Mouse (Mus musculus) spleen, adult 12 weeks (tissue): Measurements from ENCODE around the gene Tmem253.

ENCODE experiments used
- DNase-seq: peaks from one replicate; pipeline ENCODE4 v3.0.0; 2022; ENCODE audit warnings: low spot score

Tmem253 gene

DNA sequence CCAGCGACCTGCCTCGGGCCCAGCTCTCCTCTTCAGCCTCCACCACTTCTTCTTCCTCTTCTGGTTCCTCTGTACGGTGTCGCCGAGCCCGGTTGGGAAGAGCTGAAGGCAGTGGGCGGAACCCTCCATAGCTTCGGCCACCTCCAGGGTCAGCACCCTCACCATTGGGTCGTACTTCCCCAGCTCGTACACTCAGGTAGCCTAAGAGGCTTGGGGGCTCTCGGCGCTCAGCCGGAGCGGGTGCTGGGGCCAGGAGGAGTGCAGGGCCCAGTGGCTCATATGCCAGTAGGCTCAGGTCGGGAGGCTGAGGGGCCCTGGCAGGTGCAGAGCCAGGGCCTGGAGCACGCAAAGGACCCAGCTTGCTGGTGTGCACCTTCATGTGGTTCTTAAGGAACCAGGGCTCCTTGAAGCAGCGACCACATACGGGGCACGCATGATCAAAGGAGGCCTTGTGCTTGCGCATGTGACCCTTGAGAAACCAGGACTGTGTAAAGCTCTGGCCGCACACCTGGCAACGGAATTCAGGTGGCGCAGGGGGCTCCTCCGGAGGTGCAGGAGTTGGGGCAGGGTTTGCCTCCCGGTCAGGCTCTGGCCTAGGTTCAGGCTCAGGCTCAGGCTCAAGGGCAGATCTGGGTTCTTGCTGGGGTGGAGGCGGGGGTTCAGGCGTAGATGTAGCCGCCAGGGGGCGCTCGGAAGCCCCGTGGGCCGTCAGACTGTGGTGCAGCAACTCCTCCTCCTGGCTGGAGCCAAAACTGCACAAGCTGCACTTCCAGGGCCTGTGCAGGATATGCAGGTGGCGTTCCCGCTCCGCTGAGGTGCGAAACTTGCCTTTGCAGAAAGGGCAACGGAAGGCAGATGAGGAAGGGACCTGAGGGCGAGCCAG, 6.9 kb upstream of the Tmem253 start:
- peak; percentile 79 for DNase-seq

DNA sequence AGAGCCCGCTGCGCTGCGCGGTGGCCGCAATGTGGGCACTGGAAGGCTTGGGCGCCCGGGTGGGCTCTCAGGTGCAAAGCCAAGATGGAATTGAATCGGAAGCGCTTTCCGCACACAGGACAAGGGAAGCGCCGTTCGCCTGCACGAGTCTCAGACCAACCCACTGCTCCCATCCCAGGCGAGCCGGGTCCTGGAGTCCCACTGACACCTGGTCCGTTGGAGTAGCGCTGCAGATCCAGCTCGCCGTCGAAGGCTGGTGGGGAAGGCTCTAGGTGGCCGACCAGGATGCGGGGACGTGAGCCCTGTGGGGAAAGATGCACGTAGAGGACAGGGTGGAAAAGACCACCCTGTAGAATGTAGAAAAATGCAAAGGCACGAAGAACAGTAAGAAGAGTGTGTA, 6.1 kb upstream of the Tmem253 start:
- DNase-seq, result no peak

DNA sequence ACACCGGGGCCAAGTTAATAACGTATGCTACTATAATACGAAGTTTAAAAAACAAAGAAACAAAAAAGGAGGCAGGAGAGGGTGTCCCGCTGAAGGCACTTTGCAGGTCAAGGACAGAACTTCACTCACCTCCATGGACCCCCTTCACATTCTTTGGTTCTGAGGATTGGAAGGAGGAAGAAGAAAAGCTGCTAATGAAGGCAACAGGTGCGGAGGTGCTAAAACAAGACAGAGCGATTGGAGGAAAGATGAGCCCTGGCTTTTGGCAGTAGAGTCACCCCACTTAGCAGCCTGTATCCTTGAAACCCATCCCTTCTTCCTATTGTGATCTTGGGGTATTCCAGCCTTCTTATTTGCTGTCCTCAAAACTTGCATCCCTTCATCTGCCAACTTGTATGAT, 5.6 kb upstream of the Tmem253 start:
- no peak for DNase-seq

DNA sequence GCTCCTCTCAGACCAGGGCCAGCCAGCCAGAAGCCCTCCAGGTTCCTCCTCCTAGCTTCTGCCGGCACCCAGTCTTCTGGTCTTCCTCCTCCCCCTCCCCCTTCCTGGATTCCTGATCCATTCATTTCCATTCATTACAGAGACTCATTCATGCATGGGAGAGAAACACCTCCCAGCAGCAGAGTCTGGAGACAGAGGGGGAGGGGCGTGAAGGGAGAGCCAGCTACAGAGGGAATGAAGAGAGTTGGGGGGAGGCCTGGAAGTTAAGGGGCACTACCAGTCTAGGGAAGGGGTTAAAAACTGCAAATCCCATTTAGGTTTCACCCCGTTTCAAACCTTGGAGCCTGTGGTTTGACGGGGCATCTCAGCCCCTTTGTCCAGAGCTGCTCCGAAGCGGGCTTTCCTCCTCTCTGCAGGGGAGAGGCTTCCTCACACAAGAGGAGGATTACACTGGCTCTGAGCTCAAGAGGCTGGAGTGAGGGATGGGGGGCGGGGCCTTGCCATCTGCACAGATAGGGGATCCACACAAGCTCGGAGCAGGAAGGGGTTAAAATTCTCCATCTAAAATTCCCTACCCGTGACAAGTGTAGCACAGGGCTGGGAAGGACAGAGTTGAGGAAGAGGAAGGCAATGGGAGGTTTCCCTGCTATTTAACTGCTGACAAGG, 4.9 kb upstream of the Tmem253 start:
- DNase-seq, result no peak

DNA sequence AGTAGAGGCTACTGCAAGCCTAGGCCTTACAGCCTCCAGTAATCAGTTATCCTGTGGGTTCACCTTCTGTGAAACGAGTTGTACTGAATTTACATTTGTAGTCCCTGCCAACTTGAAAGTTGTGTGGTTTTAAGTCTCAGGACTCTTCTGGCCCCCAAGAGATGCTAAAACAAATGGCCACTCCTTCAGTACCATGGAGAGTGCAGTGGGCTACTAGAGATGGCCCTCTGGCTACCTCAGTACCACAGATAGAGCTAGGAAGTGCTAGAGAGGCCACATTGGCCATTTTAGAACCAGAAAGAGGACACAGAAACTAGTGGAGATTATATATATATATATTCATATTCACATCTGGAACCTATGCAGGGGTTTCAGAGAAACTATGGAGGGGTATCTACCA, 3.8 kb upstream of the Tmem253 start:
- no peak for DNase-seq

DNA sequence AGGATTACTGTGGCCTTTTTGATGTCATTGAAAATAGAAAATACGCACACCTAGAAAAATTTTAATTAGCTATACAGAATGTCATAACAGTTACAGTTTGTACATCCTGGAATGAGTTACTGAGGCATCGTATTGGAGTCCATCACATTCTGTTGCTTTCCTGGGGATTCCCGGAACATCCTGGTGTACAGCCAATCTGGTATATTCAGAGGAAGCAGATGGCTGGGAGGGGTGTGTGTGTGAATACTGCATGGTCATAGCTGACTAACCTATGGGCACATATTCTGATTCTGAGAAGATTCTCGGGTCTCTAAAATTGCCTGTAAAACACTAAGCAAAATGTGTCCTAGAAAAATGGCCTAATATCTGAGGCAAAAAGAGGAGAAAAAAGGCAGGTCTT, 3.4 kb upstream of the Tmem253 start:
- no peak for DNase-seq

DNA sequence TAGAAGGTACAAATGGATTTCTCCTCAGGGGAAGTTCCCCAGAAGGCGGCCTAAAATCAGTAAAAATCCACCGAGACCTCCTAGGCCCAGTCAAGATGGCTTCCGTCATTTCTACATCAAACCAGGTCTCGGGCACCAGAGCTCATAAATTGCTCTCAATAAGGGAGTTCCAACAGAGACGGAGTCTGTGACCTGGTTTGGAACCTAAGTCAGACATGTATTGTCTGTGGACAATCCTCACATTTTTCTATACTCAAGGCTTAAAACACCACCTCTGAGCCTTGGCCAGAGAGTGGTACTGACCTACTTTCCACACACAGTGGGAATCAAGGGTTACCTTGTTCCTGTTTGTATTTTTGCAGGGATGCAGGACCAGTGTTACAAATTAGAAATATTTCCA, 2.9 kb upstream of the Tmem253 start:
- no peak for DNase-seq

DNA sequence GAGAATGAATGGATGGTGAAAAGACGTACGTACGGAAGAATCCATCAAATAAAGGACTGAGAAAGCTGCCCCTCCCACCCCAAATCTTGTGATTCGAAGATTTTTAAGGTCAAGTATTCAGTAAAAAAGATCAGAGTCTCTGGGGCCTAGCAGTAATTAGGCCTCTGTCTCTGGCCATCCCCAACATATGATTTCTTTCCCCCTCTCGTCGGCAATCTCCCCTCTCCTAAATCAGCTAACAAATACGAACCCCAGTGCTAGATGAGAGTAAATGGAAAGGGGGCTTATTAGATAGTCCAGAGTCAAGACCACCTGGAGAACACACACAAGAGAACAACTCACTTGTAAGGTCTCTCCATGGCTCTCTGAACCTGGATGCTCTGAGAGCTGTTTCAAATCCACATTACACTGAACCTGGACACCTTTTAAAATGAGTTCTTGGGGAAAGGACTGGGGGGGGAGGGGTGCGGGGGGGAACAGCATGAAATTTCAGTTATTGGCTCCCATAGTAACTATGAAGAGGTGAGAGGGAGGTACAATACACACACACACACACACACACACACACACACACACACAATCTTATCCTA, 2.3 kb upstream of the Tmem253 start:
- DNase-seq, result no peak

DNA sequence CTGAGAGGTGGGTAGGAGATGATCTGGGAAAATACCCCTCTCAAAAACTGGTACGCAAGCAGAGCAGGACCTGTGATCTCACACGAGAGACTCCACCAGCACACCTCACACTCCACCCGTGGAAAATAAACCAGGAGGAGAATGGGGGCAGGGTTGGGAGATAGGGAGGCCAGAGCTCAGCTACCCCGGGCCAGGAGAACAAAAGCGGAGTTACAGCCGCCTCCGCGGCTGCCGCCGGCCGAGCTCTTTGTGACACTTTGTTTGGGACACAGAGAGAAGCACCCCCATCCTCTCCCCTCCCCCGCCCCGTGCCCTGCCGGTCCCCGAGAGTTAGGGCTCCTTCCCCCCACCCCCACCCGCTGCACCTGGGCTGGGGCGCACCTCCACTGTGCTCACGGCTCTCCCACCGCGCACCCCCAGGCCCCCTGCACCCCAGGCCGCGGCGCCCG, 1.7 kb upstream of the Tmem253 start:
- DNase-seq, result no peak

DNA sequence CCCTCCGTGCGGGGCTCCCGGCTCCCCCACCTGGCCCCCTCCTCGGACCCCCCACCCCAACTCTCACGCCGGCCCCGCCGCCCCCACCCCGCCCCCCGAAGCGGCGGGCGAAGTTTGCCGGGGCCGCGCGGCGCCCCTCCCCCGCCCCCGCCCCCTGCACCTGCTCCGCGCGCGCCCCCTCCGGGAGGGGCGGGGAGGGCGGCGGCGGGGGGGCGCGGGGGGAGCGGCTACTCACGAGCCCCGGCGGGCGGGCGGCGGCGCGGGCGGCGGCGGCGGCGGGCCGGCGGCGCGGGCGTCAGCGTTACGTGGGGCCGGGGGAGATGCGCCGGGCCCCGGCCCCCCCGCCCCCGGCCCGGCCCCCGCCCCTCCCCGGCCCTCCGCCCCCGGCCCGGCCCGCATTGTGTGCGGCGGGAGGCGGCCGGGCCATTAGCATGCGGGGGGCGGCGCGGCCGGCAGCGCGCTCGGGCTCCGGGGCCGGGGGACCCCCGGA, 1.1 kb upstream of the Tmem253 start:
- no peak for DNase-seq

DNA sequence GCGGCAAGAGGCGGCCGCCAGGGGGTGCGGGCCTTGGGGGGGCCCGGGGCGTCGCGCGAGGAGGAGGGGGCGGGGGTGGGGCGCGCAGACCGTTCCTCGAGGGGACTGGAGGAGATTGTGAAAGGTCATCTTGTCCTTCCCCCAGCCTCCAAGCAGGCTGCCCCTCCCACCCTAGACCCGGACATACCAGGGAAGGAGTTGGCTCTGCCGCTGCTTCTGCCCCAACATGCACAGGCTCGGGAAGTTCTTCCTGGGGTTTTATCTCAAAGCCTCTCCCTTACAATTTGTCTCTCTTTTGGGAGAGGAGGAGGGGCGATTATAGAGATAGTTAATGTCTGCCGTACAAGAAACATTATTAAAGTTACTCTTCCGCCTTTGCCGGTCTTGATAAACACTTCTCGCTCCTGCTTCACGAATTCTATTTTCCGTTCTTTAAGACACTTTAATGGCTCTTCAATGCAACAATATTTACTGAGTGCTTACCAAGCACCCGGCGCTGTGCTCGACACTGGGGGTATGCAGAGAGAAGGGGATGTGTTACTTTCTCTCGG, 622 bp upstream of the Tmem253 start:
- no peak for DNase-seq

DNA sequence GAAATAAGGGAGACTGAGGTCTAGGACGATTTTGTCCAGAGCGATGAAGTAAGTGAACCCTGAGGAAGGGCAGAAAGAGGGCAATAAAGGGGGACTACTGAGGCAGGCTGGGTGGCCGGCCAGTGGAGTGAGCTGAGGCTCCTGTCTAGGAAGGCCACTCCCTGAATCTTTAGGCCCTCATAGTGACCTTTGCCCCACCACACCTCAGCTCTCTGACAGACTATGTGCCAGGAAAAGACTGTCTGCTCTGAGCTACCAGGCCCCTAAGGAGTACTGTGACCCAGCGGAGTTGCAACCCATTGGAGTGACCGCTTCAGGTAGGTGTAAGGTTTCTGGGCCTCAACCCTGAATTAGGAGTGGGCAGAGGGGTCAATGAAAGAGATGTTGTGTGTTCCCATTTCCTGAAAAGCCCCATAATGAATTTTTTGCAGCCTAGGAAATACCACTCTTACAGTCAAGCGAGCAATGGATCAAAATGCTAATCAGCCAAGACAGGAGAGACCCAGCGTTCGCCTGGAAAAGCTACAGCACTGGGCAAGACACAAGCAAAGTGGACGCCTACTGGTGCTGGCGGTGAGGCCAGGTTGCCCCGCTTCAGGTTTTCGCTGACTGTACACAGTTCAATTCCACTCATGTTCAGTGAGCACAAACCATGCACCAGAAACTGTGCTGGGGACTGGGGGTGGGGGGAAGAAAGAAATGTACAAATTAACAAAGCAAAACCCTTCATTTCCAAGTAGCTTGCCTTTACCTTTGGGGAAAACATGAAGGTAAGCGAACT, 1.4 kb downstream of the Tmem253 start:
- DNase-seq, result no peak

DNA sequence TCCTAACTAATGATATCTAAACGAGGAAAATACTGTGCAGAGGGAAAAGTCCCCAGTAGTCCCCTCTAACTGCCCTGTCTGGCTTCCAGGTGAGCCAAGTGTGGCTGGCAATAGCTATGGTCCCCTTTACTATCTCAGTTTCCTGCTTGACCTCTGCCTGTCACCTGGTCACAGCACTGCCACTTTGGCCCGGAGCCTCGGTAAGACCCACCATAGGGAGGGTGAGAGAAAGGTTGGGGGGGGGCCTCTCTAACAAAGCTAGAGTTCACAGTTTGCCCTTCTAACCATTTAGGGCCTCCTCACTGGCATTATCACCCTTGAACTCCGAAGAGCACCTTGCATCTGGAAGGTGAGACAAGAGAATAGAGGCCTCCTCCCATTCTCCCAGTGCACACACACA, 2.2 kb downstream of the Tmem253 start:
- no peak for DNase-seq

DNA sequence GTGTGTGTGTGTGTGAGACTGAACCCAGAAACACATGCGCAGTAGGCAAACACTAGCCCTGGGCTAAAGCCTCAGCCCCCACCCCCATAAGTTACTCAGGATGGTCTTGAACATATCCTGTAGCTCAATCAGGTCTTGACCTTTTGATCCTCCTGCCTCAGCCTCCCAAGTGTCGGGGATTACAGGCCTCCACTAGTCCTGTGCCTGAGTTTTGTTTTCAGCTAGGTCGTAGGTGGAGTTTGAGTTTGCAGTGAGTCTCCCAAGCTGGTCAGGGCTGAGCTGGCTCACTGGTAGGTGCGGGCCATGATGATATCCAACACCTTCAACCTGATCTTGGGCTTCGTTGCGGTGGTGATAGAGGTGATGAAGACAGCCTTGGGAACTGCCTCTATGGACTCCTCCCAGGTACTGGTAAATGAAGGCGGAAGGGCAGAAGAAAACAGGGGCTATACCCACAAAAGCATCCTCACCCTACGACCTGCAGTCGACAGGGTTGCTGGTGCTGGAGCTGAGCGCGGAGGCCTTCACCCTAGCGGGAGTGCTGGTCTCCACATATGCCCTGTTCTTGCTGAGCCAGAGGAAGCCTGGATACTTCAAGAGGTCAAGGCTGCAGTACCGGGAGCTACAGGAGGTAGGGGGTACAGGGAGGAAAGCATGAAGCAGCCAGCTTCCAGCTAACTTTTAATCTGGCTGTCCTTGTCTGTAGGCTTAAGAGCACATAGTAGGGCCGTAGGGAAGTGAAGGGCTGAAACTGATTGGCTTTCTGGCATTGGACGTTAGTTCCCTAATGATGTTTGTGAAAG, 3.0 kb downstream of the Tmem253 start:
- no peak for DNase-seq

DNA sequence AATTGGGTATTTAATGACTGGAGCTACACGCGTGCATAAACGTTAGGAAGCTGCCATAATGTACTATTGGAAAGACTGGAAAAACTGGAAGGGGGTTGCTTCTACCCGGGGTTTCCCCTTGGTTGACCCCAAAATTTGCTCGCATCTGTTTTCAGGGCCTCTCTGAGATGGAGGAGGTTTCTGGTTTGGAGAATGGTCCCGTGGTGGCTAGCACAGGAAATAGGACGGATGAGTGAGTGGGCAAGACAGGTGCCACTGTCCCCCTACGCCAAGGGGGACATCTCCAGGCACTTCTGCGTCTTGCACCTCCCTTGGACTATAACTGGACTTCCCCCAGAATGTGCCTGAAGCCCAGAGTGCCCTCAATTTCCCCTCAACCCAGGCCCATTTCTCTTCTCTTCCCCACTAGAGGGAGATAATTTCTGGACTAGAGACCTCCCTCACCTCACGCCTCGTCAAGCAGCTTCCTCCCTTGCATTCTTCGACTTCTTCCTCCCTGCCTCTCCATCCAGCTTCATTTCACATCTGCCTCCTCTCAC, 3.7 kb downstream of the Tmem253 start:
- DNase-seq, result no peak

DNA sequence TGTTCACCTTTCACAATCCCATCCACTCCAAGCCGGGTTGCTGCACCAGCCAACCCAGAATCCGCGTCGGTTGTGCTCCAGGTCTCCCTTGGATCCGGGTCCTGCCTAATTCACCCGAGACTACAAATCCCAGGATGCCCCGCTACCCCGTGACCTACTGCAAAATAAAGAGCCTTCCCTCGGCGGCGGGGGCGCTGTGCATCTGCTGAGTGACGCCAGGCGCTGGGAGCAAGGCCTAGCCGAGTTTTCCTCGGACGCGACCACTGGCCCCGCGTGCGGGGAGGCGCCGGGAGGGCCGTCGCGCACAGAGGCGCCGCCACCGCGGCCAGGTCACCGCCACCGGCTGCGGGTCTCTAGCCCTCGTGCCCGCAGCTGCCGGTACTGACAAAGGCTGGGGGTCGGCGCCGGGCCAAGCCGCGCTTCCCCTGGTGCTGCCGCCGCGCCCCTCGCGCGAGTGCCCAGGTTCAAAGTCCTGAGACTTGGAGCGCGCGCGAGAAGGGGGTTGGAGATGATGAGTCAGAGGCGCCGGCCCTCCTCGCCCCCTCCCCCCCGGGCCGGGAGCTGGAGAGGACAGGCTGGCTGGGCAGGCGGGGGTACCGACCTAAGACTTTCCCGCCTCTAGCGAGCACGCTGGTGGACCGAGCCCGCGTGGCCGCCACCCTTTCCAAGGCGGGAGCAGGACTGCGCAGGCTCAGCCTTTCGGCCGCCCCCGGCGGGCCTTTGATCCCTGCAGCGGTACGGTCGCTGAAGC, 4.3 kb downstream of the Tmem253 start:
- DNase-seq, result peak; percentile 91

DNA sequence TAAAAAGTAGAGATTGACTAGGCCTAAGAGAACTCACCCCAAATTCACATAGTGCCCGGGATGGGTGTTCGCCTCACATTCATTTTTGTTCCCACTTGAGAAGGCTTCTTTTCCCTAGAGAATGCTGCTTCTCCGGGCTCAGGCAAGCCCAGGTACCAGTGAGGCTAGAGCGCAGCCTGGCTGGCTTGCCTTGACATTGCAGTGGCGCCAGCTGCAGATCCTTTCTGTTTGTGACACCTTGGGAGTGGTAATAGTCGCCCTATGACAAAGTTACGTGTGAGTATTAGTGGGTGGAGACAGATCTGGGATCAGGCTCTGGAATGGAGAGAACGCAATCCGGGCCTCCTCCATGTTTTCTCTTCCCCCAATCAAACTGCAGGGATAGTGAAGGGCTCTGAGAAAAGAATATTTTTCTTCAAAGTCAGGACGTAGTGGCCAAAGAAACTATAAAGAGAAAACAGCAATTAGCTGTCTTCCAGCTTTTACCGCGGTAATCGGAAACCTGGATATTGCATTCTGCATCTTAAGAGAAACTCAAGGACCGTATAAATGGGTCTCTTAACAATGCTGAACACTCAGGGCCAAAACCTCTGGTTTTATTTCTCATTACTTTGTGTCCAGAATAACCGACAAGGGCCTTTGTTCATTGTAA, 5.2 kb downstream of the Tmem253 start, which contains the start of gene Zfp219:
TSS of gene Zfp219 (minus strand) at position 248 of the 652 bp plus-strand sequence.
- DNase-seq, result peak; percentile 61

DNA sequence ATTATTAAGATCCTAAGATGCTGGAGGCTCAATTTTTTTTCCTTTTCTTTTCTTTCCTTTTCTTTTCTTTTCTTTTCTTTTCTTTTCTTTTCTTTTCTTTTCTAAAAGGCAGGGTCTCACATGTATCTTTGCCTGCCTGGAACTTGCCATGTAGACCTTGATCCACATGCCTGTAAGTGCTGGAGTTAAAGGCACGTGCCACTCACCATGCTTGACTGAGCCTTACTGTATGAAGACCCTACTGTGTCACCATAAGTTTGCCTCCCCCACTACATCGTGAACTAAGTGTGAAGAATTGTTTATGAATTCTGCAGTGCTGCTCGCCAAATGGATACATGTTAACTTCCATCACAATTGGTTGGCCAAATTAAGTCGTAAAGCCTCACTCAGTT, 5.7 kb downstream of the Tmem253 start:
- DNase-seq, result no peak

DNA sequence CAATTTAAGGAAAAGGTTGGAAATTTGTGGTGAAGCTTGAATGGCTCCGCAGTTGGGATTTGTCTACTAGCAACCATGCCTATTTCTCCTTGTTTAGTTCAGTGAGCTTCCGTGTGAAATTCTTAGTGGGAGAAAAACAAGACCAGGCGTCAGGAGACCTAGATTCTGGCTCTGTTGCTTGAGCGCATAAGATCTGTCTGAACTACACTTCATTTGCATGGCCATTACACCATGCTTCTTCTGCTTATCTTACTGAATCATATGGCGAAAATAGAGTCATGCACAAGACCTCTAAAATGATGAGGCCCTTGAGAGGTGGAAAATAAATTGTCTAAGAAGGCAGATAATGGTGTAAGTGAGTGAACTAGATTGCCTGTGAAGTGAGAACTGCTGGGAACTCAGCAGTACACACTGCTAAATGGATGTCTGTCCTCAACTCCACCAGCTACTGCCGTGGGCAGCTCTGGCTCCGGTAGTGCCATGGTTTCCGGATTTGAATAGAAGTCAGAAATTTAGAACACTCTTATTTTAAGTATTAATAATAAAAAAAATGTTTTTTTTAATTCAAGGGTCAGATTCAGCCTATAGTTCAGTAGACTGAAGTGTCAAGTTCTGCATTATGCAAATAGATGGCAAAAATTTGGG, 6.2 kb downstream of the Tmem253 start:
- DNase-seq, result no peak
